In the genomic region with DNA sequence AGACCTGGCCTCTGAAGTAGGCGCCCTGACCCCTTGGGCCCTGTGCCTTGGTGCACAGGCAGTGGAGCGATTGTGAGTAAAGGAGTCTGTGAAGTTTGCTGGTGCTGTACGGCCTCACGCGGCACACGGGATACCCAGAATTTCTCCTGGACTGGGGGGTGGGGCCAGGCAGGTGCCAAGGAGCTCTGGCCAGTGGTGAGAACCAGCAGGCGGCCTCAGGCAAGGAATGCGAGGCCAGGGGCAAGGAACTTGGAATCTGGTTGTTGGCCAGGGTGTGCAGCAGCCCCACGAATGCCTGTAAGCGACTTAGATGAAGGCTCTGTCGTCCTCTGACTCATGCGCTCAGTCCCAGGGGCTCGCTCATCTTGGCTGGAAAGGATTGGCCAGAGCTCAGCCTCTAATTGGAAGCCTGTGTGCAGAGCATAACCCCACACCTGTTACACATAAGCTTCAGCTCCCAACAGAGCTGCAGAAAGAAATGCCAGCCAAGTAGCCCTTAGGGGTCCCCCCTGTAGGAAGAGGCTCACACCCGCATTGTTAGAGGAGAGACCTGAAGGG, we compare ENCODE assay signal across 8 mouse cellular contexts. TPM values are rescaled to one million over a fixed set of nuclear protein-coding genes. Genes with fewer than 3 reads are reported as not detected.
DNase-seq lines count a peak whose midpoint lies in the region; ATAC-seq and TF ChIP-seq lines count a peak whose summit lies in the region.

No protein-coding gene starts in this region.

- no peak for TF ChIP-seq POLR2A in lung, adult 2 months (IDR thresholded peaks at IDR 0.05; ENCODE audit: borderline replicate concordance, extremely low read depth, low read depth, low read length)

- H3K9ac ChIP-seq in hindbrain, embryonic 13.5 days: no peak overlapping the region

- TF ChIP-seq CTCF in lung, adult 2 months (IDR thresholded peaks at IDR 0.05; ENCODE audit: insufficient read depth, low read length): no peak

- WGBS in lung, adult 2 months: 55% methylated on average over 14 of the region's 14 CpGs
- WGBS in hindbrain, embryonic 13.5 days: 10% methylated on average over 14 of the region's 14 CpGs
- 7% methylated on average over 14 of the region's 14 CpGs for WGBS in midbrain, embryonic 10.5 days

- peaks cover 45% of the 10 kb centered on the region for H3K27me3 ChIP-seq in hindbrain, embryonic 13.5 days
- H3K27me3 ChIP-seq in midbrain, embryonic 10.5 days (ENCODE audit: low read depth, poor library complexity, severe bottlenecking): peaks cover 88% of the 10 kb centered on the region

- no peak overlapping the region for H3K4me3 ChIP-seq in lung, adult 2 months (replicated peaks; ENCODE audit: extremely low read depth, low read depth, low read length)
- no peak overlapping the region for H3K4me3 ChIP-seq in hindbrain, embryonic 13.5 days
- peak overlapping the region; percentile 45 for H3K4me3 ChIP-seq in midbrain, embryonic 10.5 days

- peak; percentile 12 for DNase-seq in lung, adult 2 months
- no peak for DNase-seq in lung, postnatal 25 days (ENCODE audit: low spot score)
- DNase-seq in forelimb bud, embryonic 11.5 days (ENCODE audit: low read depth, low spot score): peak; percentile 57
- peak; percentile 53 for DNase-seq in midbrain, embryonic 10.5 days (ENCODE audit: low spot score)
- no peak for DNase-seq in left cerebral cortex, adult 9 months (ENCODE audit: low spot score in 2 of 2)
- DNase-seq in spleen, postnatal 10 days (ENCODE audit: low spot score in 2 of 2): no peak
- no peak for DNase-seq in ovary, adult 18-20 months (ENCODE audit: low spot score)

- no peaks in the 10 kb centered on the region for H3K9me3 ChIP-seq in hindbrain, embryonic 13.5 days
- H3K9me3 ChIP-seq in midbrain, embryonic 10.5 days (replicated peaks): no peaks in the 10 kb centered on the region

- no peak overlapping the region for H3K27ac ChIP-seq in hindbrain, embryonic 13.5 days
- H3K27ac ChIP-seq in midbrain, embryonic 10.5 days (replicated peaks): peak overlapping the region; percentile 86

- no peaks in the 10 kb centered on the region for H3K36me3 ChIP-seq in hindbrain, embryonic 13.5 days
- H3K36me3 ChIP-seq in midbrain, embryonic 10.5 days: no peaks in the 10 kb centered on the region

- ATAC-seq in hindbrain, embryonic 13.5 days (ENCODE audit: low FRiP score): 0 out of 2 replicates have a peak, but pooled peaks have one; percentile 46

- H3K4me2 ChIP-seq in hindbrain, embryonic 13.5 days: no peak overlapping the region

- H3K4me1 ChIP-seq in lung, adult 2 months (ENCODE audit: control insufficient read depth, insufficient read depth, low read length): no peaks in the 10 kb centered on the region
- peaks cover 26% of the 10 kb centered on the region for H3K4me1 ChIP-seq in hindbrain, embryonic 13.5 days (replicated peaks)
- H3K4me1 ChIP-seq in midbrain, embryonic 10.5 days: peaks cover 29% of the 10 kb centered on the region

RNA-seq across cellular contexts. Expression of a gene that starts 49.4 kb away (rescaled TPM):
- 26.1 and 30.6 TPM in 2 replicates for polyA plus RNA-seq in lung, adult 2 months (2012; rRNA removed)
- 18.2 and 19.0 TPM in 2 replicates for polyA plus RNA-seq in hindbrain, embryonic 13.5 days (2015; fragmentation: Nextera tagmentation; extraction: Ambion mirVana)
- polyA plus RNA-seq in midbrain, embryonic 10.5 days (2016; fragmentation: Nextera tagmentation; extraction: Ambion mirVana): 11.1 and 11.2 TPM in 2 replicates

Comparison
In these comparisons a context has a peak if more than half of its experiments do, and no peak if none do; other contexts are left out.
1. DNase-seq: peak in lung, adult 2 months (single experiment), forelimb bud, embryonic 11.5 days (single experiment) and midbrain, embryonic 10.5 days (single experiment); none in lung, postnatal 25 days (single experiment), left cerebral cortex, adult 9 months (0 of 2), spleen, postnatal 10 days (0 of 2) and ovary, adult 18-20 months (single experiment).